Mouse (Mus musculus) spleen, adult 18-20 months (tissue): ENCODE measurements at regions not wholly inside any gene's neighbourhood (a gene's known extent, or its start where the extent isn't known, plus 50 kb on each side); places are given as distances from the start of the nearest gene placed in this dataset.

Experiments used
- DNase-seq, 2 experiments: peaks; one replicate each; pipeline ENCODE4 v3.0.0; 2022; ENCODE audit warnings: mixed read lengths in 2 of 2

- DNase-seq, result no peak
Measured at GRCm38 (mm10) chr11:84637268-84637667, 111.9 kb upstream of the Lhx1 start.

GRCm38 (mm10) chr11:84634990-84635389, 109.7 kb upstream of the Lhx1 start:
- DNase-seq, result no peak

- DNase-seq, result no peak
Measured at GRCm38 (mm10) chr11:84633300-84633699, 108.0 kb upstream of the Lhx1 start.

- no peak for DNase-seq
Measured at GRCm38 (mm10) chr11:84628111-84628510, 102.8 kb upstream of the Lhx1 start.

- no peak for DNase-seq
Measured at GRCm38 (mm10) chr11:84627685-84628084, 102.3 kb upstream of the Lhx1 start.

GRCm38 (mm10) chr11:84627259-84627658, 101.9 kb upstream of the Lhx1 start:
- DNase-seq, result no peak

- DNase-seq, result no peak
Measured at GRCm38 (mm10) chr11:84624100-84624499, 98.8 kb upstream of the Lhx1 start.

GRCm38 (mm10) chr11:84619713-84620112, 94.4 kb upstream of the Lhx1 start:
- no peak for DNase-seq

GRCm38 (mm10) chr11:84618576-84618975, 93.2 kb upstream of the Lhx1 start:
- DNase-seq, result no peak

- no peak for DNase-seq
Measured at GRCm38 (mm10) chr11:84612982-84613720, 87.8 kb upstream of the Lhx1 start.

GRCm38 (mm10) chr11:84611625-84611879, 86.2 kb upstream of the Lhx1 start:
- DNase-seq, result no peak

GRCm38 (mm10) chr11:84610774-84611624, 85.7 kb upstream of the Lhx1 start:
- no peak for DNase-seq

- no peak for DNase-seq
Measured at GRCm38 (mm10) chr11:84604781-84605180, 79.4 kb upstream of the Lhx1 start.

GRCm38 (mm10) chr11:84599267-84599841, 74.0 kb upstream of the Lhx1 start:
- no peak for DNase-seq

- no peak for DNase-seq
Measured at GRCm38 (mm10) chr11:84597572-84598295, 72.4 kb upstream of the Lhx1 start.

- no peak for DNase-seq
Measured at GRCm38 (mm10) chr11:84592715-84593339, 67.5 kb upstream of the Lhx1 start.

- no peak for DNase-seq
Measured at GRCm38 (mm10) chr11:84587107-84587506, 61.8 kb upstream of the Lhx1 start.

GRCm38 (mm10) chr11:84585626-84586025, 60.3 kb upstream of the Lhx1 start:
- no peak for DNase-seq

- no peak for DNase-seq
Measured at GRCm38 (mm10) chr11:84578805-84579541, 53.6 kb upstream of the Lhx1 start.
